Mouse (Mus musculus) C2C12 (cell line): ENCODE data around the gene Qprt. TPM values are rescaled to one million over a fixed set of nuclear protein-coding genes. Genes with fewer than 3 reads are reported as not detected.

Experiments
- H3K27me3 ChIP-seq: one replicate; pipeline ENCODE4 v1.6.1; 2011; ENCODE audit not compliant: control insufficient read depth, insufficient read depth, insufficient read length
- H3K36me3 ChIP-seq: one replicate; pipeline ENCODE4 v1.6.1; 2011; ENCODE audit not compliant: control insufficient read depth, insufficient read depth
- H3K4me3 ChIP-seq: one replicate; pipeline ENCODE4 v1.5.1; 2011; ENCODE audit warnings: mild to moderate bottlenecking, control low read depth; ENCODE audit not compliant: poor library complexity, insufficient read depth, severe bottlenecking
- H3K79me2 ChIP-seq: one replicate; pipeline ENCODE4 v1.6.1; 2011; ENCODE audit not compliant: control insufficient read depth, insufficient read depth
- H3K79me3 ChIP-seq: one replicate; pipeline ENCODE4 v1.6.1; 2011; ENCODE audit warnings: low read depth, control low read depth
- H3ac ChIP-seq: one replicate; pipeline ENCODE3; 2011; ENCODE audit warnings: low read depth; ENCODE audit not compliant: control insufficient read depth, insufficient read length
- CEBPB ChIP-seq: IDR thresholded peaks from one replicate; pipeline ENCODE4 v1.6.1; 2011; ENCODE audit warnings: low read depth, mild to moderate bottlenecking, control low read depth, moderate library complexity
- CTCF ChIP-seq: IDR thresholded peaks from one replicate; pipeline ENCODE4 v1.5.1; 2011; ENCODE audit not compliant: control insufficient read depth, insufficient read depth, insufficient read length
- FOSL1 ChIP-seq: IDR thresholded peaks from one replicate; pipeline ENCODE4 v1.8.0; 2011; ENCODE audit warnings: mild to moderate bottlenecking, low read length; ENCODE audit not compliant: poor library complexity, insufficient read depth, severe bottlenecking
- MAX ChIP-seq: IDR thresholded peaks from one replicate; pipeline ENCODE4 v1.6.1; 2011; ENCODE audit warnings: mild to moderate bottlenecking, control low read depth
- MYOD1 ChIP-seq: IDR thresholded peaks from one replicate; pipeline ENCODE4 v1.6.1; 2011; ENCODE audit warnings: low read depth; ENCODE audit not compliant: control insufficient read depth, insufficient read length
- MYOG ChIP-seq: IDR thresholded peaks from one replicate; pipeline ENCODE4 v1.6.1; 2011; ENCODE audit not compliant: control insufficient read depth, insufficient read length; ENCODE audit errors: extremely low read depth
- USF1 ChIP-seq: IDR thresholded peaks from one replicate; pipeline ENCODE4 v1.6.1; 2011; ENCODE audit warnings: low read depth, mild to moderate bottlenecking, control low read depth, moderate library complexity
- polyA plus RNA-seq: library from polyadenylated mRNA; unstranded; fragments of >200 nt; fragmentation: generic; extraction: Trizol; gene quantifications from one replicate; pipeline ENCODE4 v1.2.1, GENCODE M21; 2012; ENCODE audit warnings: missing spikeins

Qprt gene
- polyA plus RNA-seq, 1 experiment = not detected

GRCm38 (mm10) chr7:127142666-127143065 is 20.6 kb upstream of the Qprt start:
- Histone ChIP-seq H3K4me3 (no peak overlapping the region), H3ac (no peak overlapping the region), H3K79me3 (no peaks in the 10 kb centered on the region), H3K79me2 (no peaks in the 10 kb centered on the region), H3K27me3 (no peaks in the 10 kb centered on the region), H3K36me3 (no peaks in the 10 kb centered on the region)
- TF ChIP-seq USF1 (no peak), MAX (no peak), MYOG (no peak), CEBPB (no peak), CTCF (no peak), FOSL1 (no peak), MYOD1 (no peak)

DNA sequence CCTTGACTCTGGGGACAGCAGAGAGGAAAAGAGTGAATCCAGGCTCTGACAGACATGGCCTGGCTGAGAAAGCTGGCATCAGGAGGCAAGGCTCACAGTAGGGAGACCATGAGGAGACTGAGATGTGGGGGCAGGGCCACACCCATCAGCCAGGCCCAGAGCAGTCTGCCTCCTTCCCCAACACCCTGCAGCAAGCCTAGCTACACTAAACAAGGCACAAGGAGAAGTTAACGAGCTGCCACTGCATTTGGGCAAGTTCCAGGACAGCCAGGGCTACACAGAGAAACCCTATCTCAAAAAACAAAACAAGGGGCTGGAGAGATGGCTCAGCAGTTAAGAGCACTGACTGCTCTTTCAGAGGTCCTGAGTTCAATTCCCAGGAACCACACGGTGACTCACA is 20.2 kb upstream of the Qprt start:
- Histone ChIP-seq H3ac (no peak overlapping the region), H3K36me3 (no peaks in the 10 kb centered on the region), H3K27me3 (no peaks in the 10 kb centered on the region), H3K79me3 (no peaks in the 10 kb centered on the region), H3K4me3 (no peak overlapping the region), H3K79me2 (no peaks in the 10 kb centered on the region)
- TF ChIP-seq CTCF (no peak), FOSL1 (no peak), CEBPB (no peak), MYOD1 (no peak), MAX (no peak), MYOG (no peak), USF1 (no peak)

DNA sequence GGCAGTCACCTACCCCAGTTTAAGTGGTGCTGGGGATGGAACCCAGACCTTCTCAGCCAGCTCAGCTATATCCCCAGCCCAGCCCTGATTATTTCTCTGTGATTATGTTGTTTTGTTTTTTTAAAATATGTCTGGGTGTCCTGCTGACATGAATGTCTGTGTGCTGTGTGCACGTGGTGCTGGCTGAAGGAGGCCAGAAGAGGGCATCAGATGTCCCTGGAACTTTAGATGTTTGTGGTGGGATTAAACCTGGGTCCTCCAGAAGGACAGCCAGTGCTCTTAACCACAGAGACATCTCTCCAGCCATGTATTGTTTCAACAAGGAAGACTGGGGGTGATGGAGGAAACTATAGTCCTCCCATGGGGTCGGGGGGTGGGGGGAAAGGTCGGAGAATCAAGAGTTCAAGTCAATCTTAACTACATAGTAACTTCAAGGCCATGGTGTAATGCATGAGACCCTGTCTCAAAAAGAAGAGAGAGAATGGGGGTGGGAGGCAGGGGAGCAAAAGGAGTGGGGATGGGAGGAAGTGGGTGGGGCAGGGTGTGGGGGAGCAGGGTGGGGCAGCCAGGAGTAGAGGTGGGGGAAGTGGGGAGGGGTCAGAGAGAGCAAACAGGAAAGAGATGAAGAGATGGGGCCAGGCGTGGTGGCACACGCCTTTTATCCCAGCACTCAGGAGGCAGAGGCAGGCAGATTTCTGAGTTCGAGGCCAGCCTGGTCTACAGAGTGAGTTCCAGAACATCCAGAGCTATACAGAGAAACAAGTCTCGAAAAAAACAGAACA is 18.8 kb upstream of the Qprt start:
- TF ChIP-seq MYOD1 (no peak), CTCF (peak; percentile 22), MAX (peak; percentile 37), USF1 (peak; percentile 11)
- H3ac ChIP-seq = no peak overlapping the region
- no peaks in the 10 kb centered on the region for H3K27me3 ChIP-seq
- H3K36me3 ChIP-seq = no peaks in the 10 kb centered on the region
- H3K4me3 ChIP-seq = no peak overlapping the region
- H3K79me2 ChIP-seq = no peaks in the 10 kb centered on the region
- no peaks in the 10 kb centered on the region for H3K79me3 ChIP-seq

DNA sequence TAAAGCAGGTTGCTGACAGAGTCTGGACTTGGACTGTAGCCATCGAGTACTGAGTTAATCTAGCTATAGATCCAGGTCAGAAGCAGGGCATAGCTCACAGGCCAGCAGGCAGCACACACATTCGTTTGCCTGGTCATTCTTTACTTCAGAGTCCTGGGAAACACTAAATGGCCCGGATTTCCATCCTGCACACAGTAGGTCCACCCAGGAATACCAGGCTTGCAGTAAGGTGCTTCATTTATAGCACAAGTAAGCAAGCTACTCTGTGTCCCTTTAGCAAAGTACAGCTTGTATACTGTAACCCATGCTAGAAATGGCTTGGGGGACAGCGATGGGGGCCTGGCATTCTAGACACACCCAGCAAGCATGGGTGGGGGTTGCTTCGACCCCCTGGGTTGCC is 17.5 kb upstream of the Qprt start:
- H3K36me3 ChIP-seq = no peaks in the 10 kb centered on the region
- no peaks in the 10 kb centered on the region for H3K79me2 ChIP-seq
- H3K27me3 ChIP-seq = no peaks in the 10 kb centered on the region
- no peak overlapping the region for H3ac ChIP-seq
- no peak for TF ChIP-seq CTCF
- no peak for TF ChIP-seq FOSL1
- TF ChIP-seq USF1 = no peak
- TF ChIP-seq MAX = no peak
- TF ChIP-seq MYOG = no peak
- no peak for TF ChIP-seq CEBPB
- TF ChIP-seq MYOD1 = no peak
- H3K4me3 ChIP-seq = no peak overlapping the region
- no peaks in the 10 kb centered on the region for H3K79me3 ChIP-seq

DNA sequence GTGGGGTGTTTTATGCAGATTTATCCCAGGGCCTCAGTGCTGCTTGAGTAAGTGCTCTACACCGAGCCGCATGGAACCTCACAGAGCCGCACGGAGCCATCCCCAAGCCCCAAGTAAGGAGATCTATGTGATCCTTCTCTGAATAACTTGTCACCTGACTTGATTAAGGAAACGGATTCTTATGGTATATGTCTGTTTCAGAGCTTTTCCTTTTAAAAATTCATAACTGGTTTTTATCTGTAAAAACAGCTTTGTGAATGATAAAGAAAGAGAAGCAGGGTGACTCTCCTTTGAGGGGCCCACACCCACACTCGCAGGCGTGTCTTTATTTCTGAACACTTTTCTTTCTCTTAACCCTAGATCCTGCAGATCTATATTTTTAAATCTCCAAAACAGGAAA is 17.1 kb upstream of the Qprt start:
- Histone ChIP-seq H3K79me3 (no peaks in the 10 kb centered on the region), H3K36me3 (no peaks in the 10 kb centered on the region), H3K4me3 (no peak overlapping the region), H3ac (no peak overlapping the region), H3K79me2 (no peaks in the 10 kb centered on the region), H3K27me3 (no peaks in the 10 kb centered on the region)
- TF ChIP-seq MYOD1 = no peak
- TF ChIP-seq CTCF = no peak
- TF ChIP-seq FOSL1 = no peak
- TF ChIP-seq CEBPB = no peak
- TF ChIP-seq MAX = no peak
- no peak for TF ChIP-seq USF1
- TF ChIP-seq MYOG = no peak
